Mouse (Mus musculus): ENCODE results near the gene Osbpl2. TPM values are rescaled to one million over a fixed set of nuclear protein-coding genes. Genes with fewer than 3 reads are reported as not detected.

Osbpl2 gene
- total RNA-seq (2022): 10 to 100 TPM; 38.2 to 44.9 (median 39.7) TPM

DNA sequence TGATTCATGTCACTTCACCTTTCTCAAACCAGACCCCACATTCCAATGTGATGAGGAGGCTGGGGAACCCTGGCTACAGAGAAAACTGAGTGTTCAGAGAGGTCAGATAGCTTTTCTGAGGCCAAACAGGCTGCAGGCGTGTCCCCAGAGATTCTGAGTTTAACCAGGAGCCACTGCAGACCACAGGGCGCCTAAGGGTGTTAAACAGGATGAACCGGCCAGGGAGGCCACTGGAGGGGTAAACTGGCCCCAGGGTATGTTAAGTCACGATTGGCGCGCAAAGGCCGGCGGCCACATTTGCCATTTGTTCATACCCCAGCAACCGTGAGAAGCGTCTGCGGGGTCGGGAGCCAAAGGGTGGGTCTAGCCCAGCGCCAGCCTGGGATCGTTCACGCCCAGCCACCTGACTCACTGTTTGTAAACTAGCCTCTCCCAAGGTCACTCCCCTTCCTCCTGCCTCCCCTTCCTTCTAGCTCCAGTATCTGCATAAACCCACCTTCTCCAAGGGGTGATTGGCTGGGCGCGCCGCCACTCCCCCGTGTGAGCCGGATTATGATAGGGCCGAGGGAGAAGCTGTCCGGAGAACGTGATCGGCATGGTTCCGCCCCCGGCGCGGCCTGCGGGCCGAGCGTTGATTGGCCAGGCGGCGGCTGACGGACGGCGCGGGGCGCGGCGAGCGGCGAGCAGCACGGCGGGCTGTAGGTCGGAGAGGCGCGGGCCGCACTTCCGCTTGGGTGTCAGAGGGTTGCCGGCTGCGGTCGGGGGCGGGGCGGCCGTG lies at the start of gene Osbpl2:
Osbpl2 (plus strand) TSS at position 646 of the 778 bp plus-strand sequence.
- DNase-seq (ENCODE audit: low spot score): peak; percentile 100

DNA sequence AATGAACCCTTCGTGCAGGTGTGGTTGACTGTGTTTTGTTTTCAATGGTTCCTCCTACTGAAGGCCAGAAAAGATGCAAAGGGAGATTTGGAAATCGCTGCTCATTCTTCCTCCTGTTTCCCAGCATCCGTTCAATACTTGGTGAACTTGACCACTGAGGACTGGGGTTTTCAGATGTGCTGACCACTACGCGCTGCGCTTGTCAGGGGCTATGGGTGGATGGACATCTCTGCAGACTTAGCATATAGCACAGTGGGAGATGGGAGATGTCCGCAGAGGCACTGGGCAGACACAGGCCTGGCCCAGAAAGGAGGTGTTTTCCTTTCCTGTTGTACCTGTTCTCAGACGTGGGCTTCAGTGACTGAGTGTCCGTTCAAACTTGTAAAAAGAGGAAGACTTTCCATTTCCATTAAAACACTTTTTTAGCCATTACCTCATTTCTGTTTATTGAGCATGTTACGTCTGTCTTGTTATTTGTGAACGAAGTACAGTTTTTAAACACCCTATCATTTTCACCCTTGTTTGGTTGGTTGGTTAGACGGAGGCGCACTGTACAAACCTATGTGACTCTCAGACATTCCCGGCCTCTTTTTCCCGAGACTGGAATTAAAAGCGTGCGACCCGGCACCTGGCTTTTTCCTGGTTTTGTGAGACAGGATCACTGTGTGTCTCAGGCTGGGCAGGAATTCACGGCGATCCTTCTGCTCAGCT lies 49.2 kb upstream of the Osbpl2 start:
- no peak for DNase-seq (ENCODE audit: low spot score)

DNA sequence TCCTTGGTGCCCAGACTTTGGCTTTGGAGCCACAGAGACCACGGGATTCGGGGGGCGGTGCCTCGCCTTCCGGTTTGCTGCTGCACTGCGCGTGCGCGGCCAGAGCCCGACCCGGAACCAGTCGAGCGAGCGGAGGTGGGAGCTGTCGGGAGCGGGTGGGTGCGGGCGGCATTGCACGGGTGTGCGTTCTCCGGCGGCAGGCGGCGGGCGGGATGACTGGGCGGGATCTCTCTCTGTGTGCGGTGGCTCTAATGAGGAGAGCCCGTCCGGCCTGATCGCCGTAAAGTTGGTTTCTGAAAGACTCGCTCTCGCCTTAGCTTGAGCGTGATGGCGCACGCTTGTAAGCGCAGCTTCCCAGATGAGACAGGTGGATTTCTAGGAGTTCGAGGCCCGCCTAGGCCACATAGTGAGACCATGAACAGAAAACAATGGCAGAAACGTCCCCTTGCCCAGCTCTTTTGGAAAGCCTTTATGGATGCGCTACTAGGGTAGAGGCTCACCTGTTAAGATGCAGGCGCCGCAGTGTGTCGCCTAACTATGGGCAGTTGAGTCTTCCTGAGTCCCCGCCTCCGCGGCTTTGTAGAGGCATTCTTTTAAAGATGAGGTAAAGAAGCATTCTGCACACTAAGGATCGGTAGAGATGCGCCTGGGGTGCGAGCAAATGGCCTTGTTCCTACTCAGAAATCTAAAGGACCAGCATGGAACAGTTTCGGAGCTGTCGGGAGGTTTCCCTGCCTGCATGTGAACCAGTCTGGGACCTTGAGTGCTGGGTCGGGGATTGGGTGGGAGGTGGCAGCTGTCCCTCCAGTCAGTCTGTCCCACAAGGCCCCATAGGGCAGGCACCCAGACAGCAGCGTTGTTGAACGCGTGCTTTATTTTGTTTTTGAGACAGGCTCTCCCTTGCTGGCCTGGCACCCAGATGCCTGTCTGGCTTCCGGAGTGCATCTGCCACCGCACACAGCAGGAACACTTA lies 48.3 kb upstream of the Osbpl2 start, which contains the start of gene Mtg2:
Mtg2 (plus strand) TSS at position 108 of the 973 bp plus-strand sequence.
- peak; percentile 96 for DNase-seq (ENCODE audit: low spot score)

DNA sequence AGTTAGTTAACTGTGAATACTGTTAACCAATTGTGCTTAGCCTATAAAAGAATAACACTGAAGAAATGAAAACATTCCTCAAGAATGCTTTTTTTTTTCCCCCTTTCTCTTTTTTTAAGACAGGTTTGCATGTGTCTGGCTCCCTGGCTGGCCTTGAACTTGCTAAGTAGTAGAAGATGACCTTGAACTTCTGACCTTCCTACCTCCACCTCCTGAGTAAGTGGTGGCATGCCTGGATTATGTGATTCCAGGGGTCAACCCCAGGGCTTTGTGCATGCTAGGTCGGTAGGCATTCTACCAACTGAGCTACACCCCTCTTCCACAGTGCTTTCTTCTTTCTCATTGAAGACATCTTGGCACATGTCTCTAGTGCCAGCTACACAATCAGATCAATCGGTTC lies 47.4 kb upstream of the Osbpl2 start:
- no peak for DNase-seq (ENCODE audit: low spot score)

DNA sequence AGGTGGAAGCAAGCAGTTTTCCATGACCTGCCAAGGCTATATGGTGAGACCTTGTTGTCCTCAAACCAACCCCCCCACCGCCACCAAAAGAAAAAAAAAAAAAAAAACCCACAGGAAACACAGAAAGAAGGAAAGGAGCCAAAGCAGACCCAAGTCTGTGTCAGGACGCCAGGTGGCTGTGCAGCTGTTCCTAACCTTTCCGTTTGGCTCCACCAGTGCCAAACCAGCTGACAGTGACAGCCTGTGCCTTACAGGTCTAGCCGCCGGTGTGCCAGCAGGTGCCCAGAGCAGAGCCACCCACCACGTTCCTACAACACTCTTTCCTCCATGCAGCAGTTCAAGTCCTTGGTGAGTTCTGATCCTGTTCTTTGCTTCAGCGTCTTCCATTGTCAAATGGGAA lies 46.2 kb upstream of the Osbpl2 start:
- no peak for DNase-seq (ENCODE audit: low spot score)

DNA sequence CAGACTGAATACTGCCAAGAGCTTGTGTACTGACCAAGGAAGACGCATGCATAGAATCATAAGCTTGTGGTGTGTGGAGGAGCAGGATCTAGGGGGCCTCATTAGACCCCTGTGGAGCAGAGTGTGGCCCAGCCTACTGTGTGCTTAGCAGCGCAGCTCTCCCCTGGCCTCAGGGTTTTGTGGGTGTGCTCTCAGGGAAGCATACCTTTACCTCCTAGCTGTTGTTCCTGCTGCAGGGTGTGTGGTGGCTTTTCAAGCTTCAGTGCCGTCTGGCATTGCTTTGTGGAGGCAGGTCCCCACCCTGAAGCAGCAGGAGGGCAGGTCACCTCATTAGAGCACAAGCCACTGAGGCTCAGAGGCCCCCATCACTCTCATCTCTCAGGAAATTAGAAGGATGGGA lies 41.5 kb upstream of the Osbpl2 start:
- DNase-seq (ENCODE audit: low spot score): no peak

DNA sequence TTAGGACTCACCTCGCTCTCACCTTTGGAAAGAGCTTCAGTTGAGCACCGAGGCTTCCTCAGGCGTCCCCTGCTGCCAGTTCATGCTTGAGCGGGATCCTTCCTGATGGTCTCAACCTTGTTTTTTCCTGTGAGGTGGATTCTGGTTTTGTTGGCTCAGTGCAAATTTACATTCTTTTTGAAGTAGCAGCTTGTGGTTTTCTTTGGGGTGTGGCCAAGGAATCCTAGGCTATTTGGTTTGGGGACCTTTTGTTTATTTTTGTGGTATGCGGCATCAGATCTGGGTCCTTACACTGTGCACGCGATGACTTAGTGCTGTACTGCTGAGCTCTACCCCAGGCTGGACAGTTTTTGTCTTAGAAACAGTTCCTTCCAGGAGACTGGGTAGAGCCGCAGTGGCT lies 38.4 kb upstream of the Osbpl2 start:
- no peak for DNase-seq (ENCODE audit: low spot score)

DNA sequence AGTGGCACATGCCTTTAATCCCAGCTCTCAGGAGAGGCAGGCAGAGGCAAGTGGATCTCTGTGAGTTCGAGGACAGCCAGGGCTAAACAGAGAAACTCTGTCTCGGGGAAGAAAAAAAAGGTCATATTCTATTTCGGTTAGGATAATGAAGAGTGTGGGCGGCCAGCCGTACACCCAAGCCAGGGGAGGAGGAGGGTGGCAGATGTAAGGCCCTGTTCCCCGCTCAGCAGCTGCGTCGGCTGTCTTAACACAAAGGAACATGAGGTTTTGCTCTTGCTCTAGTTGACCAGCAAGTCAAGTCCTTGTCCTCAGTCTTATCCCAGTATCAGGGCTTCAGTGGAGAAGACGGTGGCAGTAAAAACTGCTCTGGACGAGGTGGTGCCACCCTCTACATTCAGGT lies 36.0 kb upstream of the Osbpl2 start:
- DNase-seq (ENCODE audit: low spot score): no peak

DNA sequence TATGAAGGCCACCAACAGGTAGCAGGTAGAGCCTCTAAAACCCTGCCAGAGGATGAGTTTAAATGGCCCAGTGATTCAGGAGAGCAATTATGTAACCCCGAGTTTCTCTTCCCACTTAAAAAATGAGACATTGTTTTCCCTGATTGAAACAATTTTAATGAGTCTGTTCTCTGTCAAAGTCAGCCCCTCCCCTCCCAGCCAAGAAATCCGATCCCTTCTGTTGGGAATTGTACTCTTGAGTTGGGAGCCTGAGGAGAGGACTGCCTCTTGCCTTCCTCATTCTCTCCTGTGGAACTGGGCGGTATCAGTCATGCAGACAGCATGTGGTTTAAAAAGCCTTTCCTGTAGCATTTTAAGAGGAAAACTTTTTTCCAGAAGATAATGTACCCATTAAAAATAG lies 34.5 kb upstream of the Osbpl2 start:
- no peak for DNase-seq (ENCODE audit: low spot score)

DNA sequence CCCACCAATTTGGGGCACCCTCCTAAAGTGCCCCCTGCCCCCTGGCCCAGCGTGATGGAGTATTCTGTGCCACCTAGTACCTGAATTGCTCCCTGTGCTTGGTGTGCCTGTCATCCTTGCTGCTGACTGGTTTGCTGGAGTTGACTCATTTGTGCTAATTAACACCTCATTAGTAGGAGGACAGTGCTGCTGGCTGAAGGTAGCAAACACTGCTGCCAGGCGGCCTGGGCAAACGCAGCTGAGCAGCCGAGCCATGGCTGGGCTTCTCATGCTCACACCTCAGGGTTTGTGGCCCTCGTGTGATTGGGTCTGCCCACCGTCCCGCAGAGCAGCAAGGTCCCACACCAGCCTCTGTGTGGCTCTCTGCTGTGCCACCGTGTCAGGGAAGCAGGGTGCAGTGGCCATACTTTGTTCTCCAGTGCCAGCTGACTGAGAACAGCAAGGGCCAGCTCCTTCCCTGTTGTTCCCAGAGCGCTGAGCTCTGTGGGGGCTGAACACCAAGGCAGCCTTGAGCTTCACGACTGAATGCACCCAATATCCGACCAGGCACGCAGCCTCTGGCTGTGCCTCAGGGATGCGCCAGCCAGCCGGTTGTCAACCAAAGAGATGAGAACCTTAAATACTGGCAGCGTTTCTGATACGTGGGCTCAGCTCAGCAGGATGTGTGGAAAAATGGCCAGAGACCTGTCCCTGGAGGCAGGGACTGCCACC lies 33.0 kb upstream of the Osbpl2 start:
- DNase-seq (ENCODE audit: low spot score): no peak

DNA sequence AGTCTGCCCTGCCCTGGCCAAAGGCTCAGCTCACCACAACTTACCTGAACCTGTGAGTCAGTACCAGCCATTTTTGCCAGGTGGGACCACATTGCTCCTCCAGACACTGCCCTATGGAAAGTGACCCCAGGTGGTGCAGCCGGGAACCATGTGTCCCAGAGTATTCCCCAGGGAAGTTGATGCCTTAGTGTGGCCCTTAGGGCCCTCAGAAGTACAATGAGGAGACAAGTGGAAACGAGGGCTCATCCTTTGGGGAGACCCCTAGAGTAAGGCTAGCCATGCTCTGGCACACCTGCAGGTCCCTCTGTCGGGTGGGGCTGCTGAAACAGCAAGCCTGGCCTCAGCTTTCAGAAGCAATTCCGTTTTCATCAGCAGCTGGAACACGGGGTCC lies 32.5 kb upstream of the Osbpl2 start:
- DNase-seq (ENCODE audit: low spot score): no peak

DNA sequence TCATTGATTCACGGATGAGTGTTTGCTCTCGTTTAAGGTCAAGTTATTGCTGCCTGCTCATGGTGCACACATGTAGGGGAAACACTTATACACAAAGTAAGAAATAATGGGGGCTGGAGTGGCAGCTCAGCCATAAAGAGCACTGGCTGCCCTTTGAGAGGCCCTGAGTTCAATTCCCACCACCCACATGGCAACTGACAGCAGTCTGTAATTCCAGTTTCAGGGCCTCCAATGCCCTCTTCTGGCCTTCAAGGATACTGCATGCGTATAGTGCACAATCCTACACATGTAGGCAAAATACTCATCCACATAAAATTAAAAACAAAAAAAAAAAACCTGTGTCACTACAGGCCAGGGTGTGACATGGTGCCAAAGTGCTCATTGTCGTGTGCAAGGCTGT lies 31.6 kb upstream of the Osbpl2 start:
- DNase-seq (ENCODE audit: low spot score): no peak

DNA sequence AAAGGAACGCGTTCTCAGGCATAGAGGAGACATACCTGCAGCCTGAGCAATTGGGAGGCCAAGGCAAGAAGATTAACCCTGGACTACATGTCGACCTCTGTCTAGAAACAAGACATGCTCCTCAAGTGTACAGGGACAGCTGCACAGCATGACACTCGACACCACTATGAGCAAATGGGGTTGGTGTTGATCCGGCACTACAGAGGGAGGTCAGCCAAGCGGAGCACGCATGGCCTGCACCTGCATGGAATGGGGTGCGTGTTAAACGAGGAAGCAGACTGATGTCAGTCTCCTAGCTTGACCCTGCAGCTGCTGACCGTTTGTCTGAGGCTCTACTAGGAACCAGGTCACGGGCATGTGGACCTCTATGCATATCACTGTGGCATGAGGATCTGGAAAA lies 28.8 kb upstream of the Osbpl2 start:
- DNase-seq (ENCODE audit: low spot score): no peak

DNA sequence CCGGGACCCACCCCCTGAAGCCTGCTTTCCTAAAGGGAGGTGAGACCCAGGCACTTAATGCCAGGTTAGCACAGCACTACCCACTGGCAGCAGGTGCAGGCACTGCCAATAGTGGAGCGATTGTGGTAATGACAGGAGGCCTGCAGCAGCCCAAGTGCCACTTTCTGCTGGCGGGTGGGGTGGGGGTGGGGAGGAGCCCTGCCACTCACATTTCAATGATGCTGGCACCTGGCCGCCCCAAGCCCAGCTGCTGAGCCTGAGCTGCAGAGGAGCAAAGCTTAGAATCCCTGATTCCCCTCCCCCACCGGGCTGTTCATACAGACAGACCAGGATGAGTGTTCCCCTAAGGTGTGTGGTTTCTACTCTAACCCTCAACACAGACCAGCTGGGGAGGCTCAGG lies 23.4 kb upstream of the Osbpl2 start:
- DNase-seq (ENCODE audit: low spot score): no peak

DNA sequence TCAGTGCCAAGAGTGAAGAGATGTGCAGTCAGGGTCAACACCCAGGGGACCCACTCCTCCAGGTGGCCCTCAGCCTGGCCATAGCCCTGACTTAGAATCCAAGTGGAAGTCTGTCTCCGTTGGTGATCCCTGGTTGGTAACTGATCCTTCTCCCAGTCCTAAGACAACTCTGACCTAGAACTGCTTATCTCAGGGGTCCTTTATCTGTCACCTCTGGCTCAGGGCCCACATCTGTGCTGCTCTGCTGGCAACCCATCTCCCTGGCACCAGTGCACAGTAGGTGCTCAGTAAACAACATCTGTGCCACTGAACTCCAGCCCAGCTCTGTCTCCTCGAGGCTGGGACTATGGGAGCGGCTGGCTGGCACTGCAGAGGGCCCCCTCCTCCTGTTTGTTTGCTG lies 21.5 kb upstream of the Osbpl2 start:
- DNase-seq (ENCODE audit: low spot score): no peak

DNA sequence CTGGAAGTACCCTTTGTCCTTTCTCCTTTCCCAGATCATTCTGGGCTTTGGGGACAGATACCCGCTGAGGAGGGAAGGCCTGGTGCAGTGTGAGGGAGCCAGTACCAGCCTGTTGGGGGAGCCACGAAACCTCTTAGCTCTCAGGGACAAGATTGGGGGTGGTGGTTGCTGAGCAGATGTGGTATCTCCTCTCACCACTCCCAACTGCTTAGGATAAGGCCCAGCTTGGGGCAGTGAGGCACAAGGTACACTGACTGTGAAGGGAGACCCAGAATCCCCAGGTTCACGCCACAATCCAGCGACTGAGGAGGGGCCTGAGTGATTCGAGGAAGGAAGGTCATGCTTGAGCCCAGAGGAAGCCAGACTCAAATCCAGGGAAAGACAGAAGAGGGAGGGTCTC lies 20.9 kb upstream of the Osbpl2 start:
- DNase-seq (ENCODE audit: low spot score): no peak

DNA sequence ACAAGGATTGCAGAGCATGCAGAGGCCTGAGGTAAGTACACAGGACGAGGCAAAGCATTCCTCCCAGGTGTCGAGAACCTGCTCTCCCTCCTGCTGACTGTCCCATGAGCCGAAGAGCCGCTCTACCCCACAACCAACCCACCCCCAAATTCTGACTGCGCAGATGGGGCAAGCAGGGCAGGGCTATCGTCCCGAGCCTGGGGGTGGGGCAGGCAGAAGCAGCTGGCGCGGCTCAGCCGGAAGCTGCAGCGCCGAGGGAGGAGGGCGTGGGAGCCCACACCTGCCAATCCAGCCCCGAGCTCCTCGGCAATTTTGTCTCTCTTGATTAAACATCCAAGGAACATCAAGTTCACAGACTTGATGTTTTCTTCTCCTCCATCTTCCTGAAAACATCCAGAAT lies 19.6 kb upstream of the Osbpl2 start:
- DNase-seq (ENCODE audit: low spot score): no peak

DNA sequence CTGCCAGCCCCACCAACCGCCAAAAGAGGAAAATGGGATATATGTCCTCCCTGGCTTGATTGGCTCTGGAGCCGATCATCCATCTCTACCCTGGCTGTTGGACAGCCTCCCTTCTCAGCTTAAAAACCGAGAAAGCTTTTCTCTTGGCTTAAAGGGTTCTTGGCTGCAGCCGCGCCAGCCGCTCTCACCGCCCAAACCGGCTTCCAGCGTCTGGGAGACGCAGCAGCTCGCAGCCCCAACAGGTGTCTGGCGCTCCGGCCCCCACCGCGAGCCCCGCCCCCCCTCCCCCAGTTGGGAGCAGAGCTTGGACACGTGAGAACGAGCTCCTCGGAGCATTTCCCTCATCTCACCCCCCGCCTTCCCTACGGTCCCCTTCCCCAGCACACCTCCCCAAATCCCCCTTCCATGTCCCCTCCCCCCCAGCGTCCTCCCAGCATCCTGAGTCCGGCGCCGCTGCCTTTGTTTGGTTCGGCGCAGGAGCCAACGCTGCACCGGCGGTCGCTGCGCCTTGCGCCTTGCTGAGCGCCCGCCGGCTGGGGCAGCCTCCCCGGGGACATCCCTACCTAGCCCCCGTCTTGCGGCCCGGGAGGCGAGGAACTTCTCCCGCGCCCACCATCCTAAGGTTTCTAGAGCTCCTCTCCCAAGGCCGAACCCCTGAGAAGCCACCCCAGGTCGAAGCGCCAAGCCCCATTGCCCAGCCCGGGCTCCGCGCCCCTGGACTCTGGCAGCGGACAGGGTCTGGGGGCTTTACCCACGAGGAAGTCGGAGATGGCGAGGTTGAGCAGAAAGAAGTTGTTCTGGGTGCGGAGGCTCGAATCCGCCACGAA lies 15.7 kb upstream of the Osbpl2 start:
- DNase-seq (ENCODE audit: low spot score): no peak

DNA sequence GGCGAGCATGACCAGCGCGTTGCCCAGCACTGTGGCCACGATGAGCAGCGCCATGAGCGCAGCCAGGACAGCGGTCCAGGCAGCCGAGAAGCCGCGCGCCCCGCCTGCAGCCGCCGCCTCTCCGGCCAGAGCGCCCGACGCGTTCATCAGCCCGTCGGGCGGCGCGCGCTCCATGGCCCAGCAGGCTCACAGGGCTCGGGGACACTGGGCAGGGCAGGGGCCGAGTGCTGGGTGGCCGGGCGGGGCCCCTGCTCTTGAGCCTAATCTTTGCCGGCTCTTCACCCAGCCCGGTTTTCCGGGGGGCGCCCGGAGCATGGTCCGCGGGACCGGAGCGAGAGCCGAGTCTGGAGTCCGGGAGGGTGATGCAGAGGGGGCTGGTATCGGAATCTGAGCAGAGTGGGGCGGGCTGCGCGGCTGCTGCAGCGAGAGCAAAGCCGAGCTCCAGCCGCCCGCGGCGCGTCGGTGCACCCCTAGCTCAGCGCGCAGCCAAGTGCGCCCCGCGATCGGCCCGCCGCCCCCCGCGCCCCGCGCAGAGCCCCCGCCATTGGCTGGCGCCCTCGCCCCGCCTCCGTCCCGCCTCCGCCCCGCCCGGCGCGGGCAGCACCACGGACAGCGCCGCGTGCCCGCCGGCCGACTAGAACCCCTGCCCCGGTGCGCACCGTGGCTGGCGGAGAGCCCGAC lies 15.0 kb upstream of the Osbpl2 start, which contains the start of gene Hrh3:
Hrh3 (minus strand) TSS at position 511 of the 681 bp plus-strand sequence.
- DNase-seq (ENCODE audit: low spot score): peak; percentile 34
